Mouse (Mus musculus): ENCODE data around the gene Emsy.

Emsy gene

GRCm38 (mm10) chr7:98577461-98577860 lies 79.1 kb downstream of the Emsy start:
- DNase-seq (ENCODE audit: low spot score in 2 of 2) = no peak

GRCm38 (mm10) chr7:98575651-98576239 lies 80.8 kb downstream of the Emsy start:
- DNase-seq (ENCODE audit: low spot score in 2 of 2) = no peak

GRCm38 (mm10) chr7:98574771-98575191 lies 81.8 kb downstream of the Emsy start:
- no peak for DNase-seq (ENCODE audit: low spot score in 2 of 2)

- DNase-seq (ENCODE audit: low spot score in 2 of 2) = no peak
Observed at GRCm38 (mm10) chr7:98574271-98574670, 82.3 kb downstream of the Emsy start.

GRCm38 (mm10) chr7:98573231-98573781 lies 83.3 kb downstream of the Emsy start:
- DNase-seq (ENCODE audit: low spot score in 2 of 2) = peak; percentile 27 to 34

GRCm38 (mm10) chr7:98572223-98572868 lies 84.2 kb downstream of the Emsy start:
- no peak for DNase-seq (ENCODE audit: low spot score in 2 of 2)

- no peak for DNase-seq (ENCODE audit: low spot score in 2 of 2)
Observed at GRCm38 (mm10) chr7:98570824-98571505, 85.6 kb downstream of the Emsy start.

GRCm38 (mm10) chr7:98567056-98567455 lies 89.5 kb downstream of the Emsy start:
- DNase-seq (ENCODE audit: low spot score in 2 of 2) = no peak

GRCm38 (mm10) chr7:98564607-98565364 lies 91.8 kb downstream of the Emsy start:
- DNase-seq (ENCODE audit: low spot score in 2 of 2) = no peak

- DNase-seq (ENCODE audit: low spot score in 2 of 2) = no peak
Observed at GRCm38 (mm10) chr7:98563991-98564390, 92.6 kb downstream of the Emsy start.

GRCm38 (mm10) chr7:98562966-98563365 lies 93.6 kb downstream of the Emsy start:
- no peak for DNase-seq (ENCODE audit: low spot score in 2 of 2)

GRCm38 (mm10) chr7:98562186-98562585 lies 94.4 kb downstream of the Emsy start:
- no peak for DNase-seq (ENCODE audit: low spot score in 2 of 2)

- DNase-seq (ENCODE audit: low spot score in 2 of 2) = no peak
Observed at GRCm38 (mm10) chr7:98561556-98562164, 94.9 kb downstream of the Emsy start.

- no peak for DNase-seq (ENCODE audit: low spot score in 2 of 2)
Observed at GRCm38 (mm10) chr7:98558128-98558921, 98.3 kb downstream of the Emsy start.

GRCm38 (mm10) chr7:98556767-98557394 lies 99.7 kb downstream of the Emsy start:
- no peak for DNase-seq (ENCODE audit: low spot score in 2 of 2)

- no peak for DNase-seq (ENCODE audit: low spot score in 2 of 2)
Observed at GRCm38 (mm10) chr7:98551041-98551440, 105.5 kb downstream of the Emsy start.

- no peak for DNase-seq (ENCODE audit: low spot score in 2 of 2)
Observed at GRCm38 (mm10) chr7:98550596-98550995, 106.0 kb downstream of the Emsy start.

GRCm38 (mm10) chr7:98548839-98549238 lies 107.7 kb downstream of the Emsy start:
- DNase-seq (ENCODE audit: low spot score in 2 of 2) = no peak

GRCm38 (mm10) chr7:98544556-98544955 lies 112.0 kb downstream of the Emsy start:
- no peak for DNase-seq (ENCODE audit: low spot score in 2 of 2)

GRCm38 (mm10) chr7:98543853-98544370 lies 112.7 kb downstream of the Emsy start:
- no peak for DNase-seq (ENCODE audit: low spot score in 2 of 2)
